Mouse (Mus musculus): ENCODE results near the gene Capza1. TPM values are rescaled to one million over a fixed set of nuclear protein-coding genes. Genes with fewer than 3 reads are reported as not detected.

The Capza1 gene
- polyA plus RNA-seq, 1 experiment from 2014 or later, result 176 TPM

- no peaks in the 10 kb centered on the region for H3K9me3 ChIP-seq
- 17% methylated on average over 12 of the region's 12 CpGs for WGBS
- H3K4me1 ChIP-seq, result peaks cover 21% of the 10 kb centered on the region
- H3K27me3 ChIP-seq, result peaks cover 71% of the 10 kb centered on the region
- H3K36me3 ChIP-seq, result no peaks in the 10 kb centered on the region
- H3K27ac ChIP-seq (replicated peaks), result no peak overlapping the region
- ATAC-seq (replicated peaks), result no peak
- no peak overlapping the region for H3K4me3 ChIP-seq
- peak overlapping the region; percentile 88 for H3K4me2 ChIP-seq (replicated peaks)
- no peak overlapping the region for H3K9ac ChIP-seq (replicated peaks)
Observed at GRCm38 (mm10) chr3:104782061-104782681, 82.1 kb downstream of the Capza1 start.

DNA sequence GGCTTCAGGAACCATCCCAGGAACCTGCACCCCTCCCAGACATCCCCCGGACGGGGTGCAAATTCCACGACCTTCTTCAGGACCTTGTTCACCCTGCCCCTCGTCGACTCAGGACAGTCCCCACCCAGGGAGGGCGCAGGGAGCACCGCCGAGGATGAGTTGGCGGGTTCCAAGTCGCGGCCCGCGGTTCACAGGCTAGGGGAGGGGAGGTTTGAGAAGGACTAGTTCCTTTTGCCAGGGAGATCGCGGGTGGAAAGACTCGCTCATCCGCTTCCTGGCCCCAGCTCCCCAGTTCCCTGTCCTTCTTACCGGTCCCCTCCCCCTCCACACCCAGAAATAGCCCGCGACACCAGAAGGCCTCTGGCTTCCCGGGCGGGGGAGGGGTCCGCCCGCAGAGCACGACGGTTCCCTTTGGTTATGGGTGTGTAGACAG is 82.8 kb downstream of the Capza1 start, which contains the start of gene Fam19a3:
Gene Fam19a3, minus strand, starts transcription at position 370 of the 433 bp plus-strand sequence.
- H3K4me1 ChIP-seq, result peaks cover 23% of the 10 kb centered on the region
- H3K4me3 ChIP-seq, result peak within 1 kb of the TSS; percentile 45
- H3K4me2 ChIP-seq (replicated peaks), result peak within 1 kb of the TSS; percentile 88
- no peaks in the 10 kb centered on the region for H3K36me3 ChIP-seq
- H3K27me3 ChIP-seq, result peaks cover 78% of the 10 kb centered on the region
- no peak for ATAC-seq (replicated peaks)
- no peaks in the 10 kb centered on the region for H3K9me3 ChIP-seq
- H3K27ac ChIP-seq (replicated peaks), result no peak within 1 kb of the TSS
- peak within 1 kb of the TSS; percentile 35 for H3K9ac ChIP-seq (replicated peaks)
- 2% methylated on average over 26 of the region's 26 CpGs for WGBS

DNA sequence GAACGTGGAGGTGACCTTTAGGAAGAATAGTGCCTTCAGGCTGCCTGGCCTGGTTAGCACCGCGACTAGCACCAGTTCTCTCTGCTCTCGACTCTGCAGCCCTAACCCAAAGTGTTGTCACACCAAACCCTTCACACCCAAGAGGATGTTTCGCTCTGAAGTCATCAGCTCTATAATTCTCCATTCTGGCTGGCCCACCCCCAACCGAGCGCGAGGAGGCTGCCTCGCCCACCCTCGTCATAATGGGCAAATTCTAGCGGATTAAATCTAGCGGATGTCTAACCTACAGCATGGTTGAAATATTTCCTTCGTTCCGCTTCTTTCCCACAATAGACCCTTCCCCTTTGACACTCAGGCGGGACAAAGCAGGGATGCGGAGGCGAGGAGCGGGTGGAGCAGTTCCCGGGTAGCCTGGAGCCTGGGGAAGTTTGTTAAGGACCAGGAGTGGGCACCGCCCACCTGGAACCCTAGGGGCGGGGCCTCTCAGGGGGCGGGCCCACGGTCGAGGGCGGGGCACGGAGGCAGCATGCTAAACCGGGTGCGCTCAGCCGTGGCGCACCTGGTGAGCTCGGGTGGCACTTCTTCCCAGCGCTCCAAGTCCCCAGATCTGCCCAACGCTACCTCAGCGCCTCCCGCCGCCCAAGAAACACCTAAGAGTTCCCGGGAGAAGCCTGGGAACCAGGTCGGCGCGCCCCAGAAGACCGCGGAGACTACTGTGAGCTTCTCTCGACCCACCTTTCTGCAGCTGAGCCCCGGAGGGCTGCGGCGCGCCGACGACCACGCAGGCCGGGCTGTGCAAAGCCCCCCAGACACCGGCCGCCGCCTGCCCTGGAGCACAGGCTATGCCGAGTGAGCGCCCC is 83.5 kb downstream of the Capza1 start, which contains the start of gene Ppm1j:
Gene Ppm1j, plus strand, starts transcription at position 496 of the 860 bp plus-strand sequence.
- H3K36me3 ChIP-seq, result no peaks in the 10 kb centered on the region
- peak within 1 kb of the TSS; percentile 45 for H3K4me3 ChIP-seq
- H3K4me2 ChIP-seq (replicated peaks), result peak within 1 kb of the TSS; percentile 88
- peak within 1 kb of the TSS; percentile 35 for H3K9ac ChIP-seq (replicated peaks)
- peaks cover 23% of the 10 kb centered on the region for H3K4me1 ChIP-seq
- ATAC-seq (replicated peaks), result peak; percentile 50
- under 1% methylated on average over 56 of the region's 56 CpGs for WGBS
- H3K27ac ChIP-seq (replicated peaks), result no peak within 1 kb of the TSS
- H3K9me3 ChIP-seq, result no peaks in the 10 kb centered on the region
- H3K27me3 ChIP-seq, result peaks cover 85% of the 10 kb centered on the region

DNA sequence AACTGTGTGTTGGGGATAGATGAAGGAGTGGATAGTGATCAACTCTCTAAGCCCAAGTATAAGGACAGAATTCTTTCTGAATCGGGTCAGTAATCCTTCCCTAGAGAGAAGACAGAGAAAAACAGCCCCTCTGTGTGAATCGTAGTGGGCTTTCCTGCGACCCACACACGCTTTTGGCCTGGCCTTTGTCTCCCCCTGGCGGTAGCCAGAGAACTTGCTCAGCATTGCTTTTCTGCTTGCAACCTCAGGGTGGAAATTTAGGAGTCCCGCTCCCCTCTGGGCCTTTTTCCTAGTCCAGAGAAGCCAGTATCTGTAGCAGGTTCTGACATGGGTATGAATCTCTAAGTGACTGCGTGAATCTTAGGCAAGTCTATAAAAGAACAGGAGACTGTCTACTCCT is 84.4 kb downstream of the Capza1 start:
- H3K27ac ChIP-seq (replicated peaks), result no peak overlapping the region
- no peak overlapping the region for H3K9ac ChIP-seq (replicated peaks)
- no peaks in the 10 kb centered on the region for H3K9me3 ChIP-seq
- no peaks in the 10 kb centered on the region for H3K36me3 ChIP-seq
- WGBS, result 2% methylated on average over 7 of the region's 7 CpGs
- no peak overlapping the region for H3K4me2 ChIP-seq (replicated peaks)
- H3K4me3 ChIP-seq, result no peak overlapping the region
- peaks cover 86% of the 10 kb centered on the region for H3K27me3 ChIP-seq
- H3K4me1 ChIP-seq, result peaks cover 23% of the 10 kb centered on the region
- ATAC-seq (replicated peaks), result peak; percentile 39; the same call in 1 of the 2 replicates

DNA sequence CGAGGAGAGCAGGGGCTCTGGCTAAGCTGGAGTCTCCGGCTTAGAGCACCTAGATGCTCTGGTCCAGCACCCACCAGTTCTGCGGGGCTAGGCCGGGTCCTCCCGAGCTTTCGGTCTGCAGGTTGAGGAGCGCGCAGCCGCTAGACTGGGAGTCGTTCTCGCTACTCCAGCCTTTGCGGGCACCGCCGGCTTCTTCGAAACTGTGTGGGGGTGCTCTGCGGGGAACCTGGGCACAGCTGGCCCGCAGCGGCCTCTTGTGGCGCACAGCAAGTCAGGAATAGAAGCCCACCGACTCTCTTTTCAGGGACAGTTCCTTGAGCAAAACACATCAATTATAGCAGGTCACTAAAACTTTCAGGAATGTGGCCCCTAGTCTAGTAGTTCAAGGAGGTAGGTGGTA is 87.0 kb downstream of the Capza1 start:
- WGBS, result under 1% methylated on average over 20 of the region's 20 CpGs
- Histone ChIP-seq H3K9ac (replicated peaks) (0 out of 2 replicates have a peak overlapping the region, but pooled peaks have one; percentile 21), H3K36me3 (no peaks in the 10 kb centered on the region), H3K4me3 (peak overlapping the region; percentile 28), H3K27me3 (peaks cover 67% of the 10 kb centered on the region), H3K4me1 (peaks cover 23% of the 10 kb centered on the region), H3K27ac (replicated peaks) (no peak overlapping the region), H3K4me2 (replicated peaks) (peak overlapping the region; percentile 53), H3K9me3 (no peaks in the 10 kb centered on the region)
- ATAC-seq (replicated peaks), result no peak

DNA sequence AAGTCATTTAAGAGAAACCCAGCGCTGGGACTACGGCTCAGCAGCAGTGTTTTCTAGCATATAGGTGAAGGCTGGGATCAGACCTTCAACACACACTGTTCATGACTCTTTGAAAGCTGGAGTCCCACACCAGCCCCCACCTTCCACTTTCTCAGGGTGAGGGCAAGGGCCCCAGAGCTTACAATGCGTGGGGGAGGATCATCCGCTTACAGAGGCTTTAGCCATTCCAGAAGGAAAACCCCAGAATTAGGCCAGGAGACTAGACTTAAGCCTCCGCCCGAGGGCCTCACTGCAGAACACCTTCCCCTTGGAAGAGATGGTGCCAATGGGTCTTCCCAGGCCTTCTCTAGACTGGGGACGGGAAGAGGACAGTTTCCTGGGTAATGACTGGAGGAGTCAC is 91.0 kb downstream of the Capza1 start:
- Histone ChIP-seq H3K27ac (replicated peaks) (no peak overlapping the region), H3K9me3 (no peaks in the 10 kb centered on the region), H3K9ac (replicated peaks) (no peak overlapping the region), H3K4me2 (replicated peaks) (no peak overlapping the region), H3K4me1 (peaks cover 6% of the 10 kb centered on the region), H3K27me3 (peaks cover 27% of the 10 kb centered on the region), H3K36me3 (no peaks in the 10 kb centered on the region), H3K4me3 (no peak overlapping the region)
- WGBS, result 64% methylated on average over 7 of the region's 7 CpGs
- no peak for ATAC-seq (replicated peaks)

Other genes with a start within 250 kb of the Capza1 start
- gene Slc16a1, start 225.8 kb downstream of the Capza1 start, polyA plus RNA-seq (2015; fragmentation: Nextera tagmentation; extraction: Ambion mirVana), result 16.1 and 16.4 TPM in 2 replicates
- 1.9 and 2.7 TPM in 2 replicates for gene Ppm1j, start 83.4 kb downstream of the Capza1 start, polyA plus RNA-seq (2015; fragmentation: Nextera tagmentation; extraction: Ambion mirVana)
- 0.06 and 0.11 TPM in 2 replicates for gene Fam19a3, start 82.7 kb downstream of the Capza1 start, polyA plus RNA-seq (2015; fragmentation: Nextera tagmentation; extraction: Ambion mirVana)
- gene Rhoc, start 76.1 kb downstream of the Capza1 start, polyA plus RNA-seq (2015; fragmentation: Nextera tagmentation; extraction: Ambion mirVana), result 43.3 and 44.6 TPM in 2 replicates
- 7.5 and 7.6 TPM in 2 replicates for gene Mov10, start 45.9 kb downstream of the Capza1 start, polyA plus RNA-seq (2015; fragmentation: Nextera tagmentation; extraction: Ambion mirVana)
- gene St7l, start 500 bp downstream of the Capza1 start, polyA plus RNA-seq (2015; fragmentation: Nextera tagmentation; extraction: Ambion mirVana), result 36.8 and 40.6 TPM in 2 replicates
- 0.61 and 0.76 TPM in 2 replicates for gene Wnt2b, start 97.4 kb upstream of the Capza1 start, polyA plus RNA-seq (2015; fragmentation: Nextera tagmentation; extraction: Ambion mirVana)
- gene Cttnbp2nl, start 188.6 kb upstream of the Capza1 start, polyA plus RNA-seq (2015; fragmentation: Nextera tagmentation; extraction: Ambion mirVana), result 54.8 and 61.1 TPM in 2 replicates
- gene 4930564D02Rik, start 202.3 kb upstream of the Capza1 start, polyA plus RNA-seq (2015; fragmentation: Nextera tagmentation; extraction: Ambion mirVana), result not detected in 2 replicates